Mouse (Mus musculus): Measurements from ENCODE around the gene Lmntd1.
"Not testable (repeated sequence)": the region's sequence is repeated elsewhere in the genome, so short reads cannot be mapped to it uniquely, and the experiment has no call there.

Gene Lmntd1

DNA sequence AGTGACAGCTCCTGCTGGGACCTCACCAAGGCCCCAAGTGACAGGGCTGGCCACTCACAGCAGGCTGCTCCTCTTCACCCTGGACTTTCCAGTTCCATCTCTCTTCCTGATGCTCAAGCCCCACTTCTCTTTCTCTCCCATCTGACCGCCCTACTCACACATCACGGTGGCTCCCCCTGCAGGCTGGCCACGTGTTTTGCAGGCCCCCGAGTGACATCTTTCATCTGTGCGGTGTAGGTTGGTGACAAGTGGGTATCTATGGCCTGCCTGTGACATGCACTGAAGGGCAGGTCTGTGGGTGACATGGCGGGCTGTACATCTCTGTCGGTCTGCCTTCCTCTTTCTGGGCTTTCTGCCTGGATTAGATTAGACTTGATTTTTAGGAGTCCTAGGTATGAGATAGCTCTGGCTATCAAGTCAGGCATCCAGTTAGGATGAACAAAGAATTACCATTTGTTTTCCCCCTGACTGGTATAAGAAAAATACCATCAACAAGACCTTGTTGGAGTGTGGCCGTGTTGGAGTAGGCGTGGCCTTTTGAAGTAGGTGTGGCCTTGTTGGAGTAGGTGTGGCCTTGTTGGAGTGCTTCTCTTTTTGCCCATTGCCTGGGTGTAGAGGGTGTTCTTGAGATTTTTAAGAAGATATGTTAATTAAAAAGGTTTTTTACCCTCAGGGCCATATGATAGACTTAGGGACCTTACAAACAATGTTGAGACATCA, 265.8 kb downstream of the Lmntd1 start:
- in situ Hi-C loops (cut with MboI, MseI): loop anchor here (5.0 to 10.0 kb wide), 3 partner anchors 151 to 324 kb away; no protein-coding TSS in a partner anchor

GRCm38 (mm10) chr6:145347641-145348040, 266.5 kb downstream of the Lmntd1 start:
- in situ Hi-C loops (cut with MboI, MseI): loop anchor here (5.0 to 10.0 kb wide), 3 partner anchors 150 to 323 kb away; no protein-coding TSS in a partner anchor

GRCm38 (mm10) chr6:145346789-145347557, 267.1 kb downstream of the Lmntd1 start:
- in situ Hi-C loops (cut with MboI, MseI): loop anchor here (5.0 to 10.0 kb wide), 3 partner anchors 150 to 322 kb away; no protein-coding TSS in a partner anchor

DNA sequence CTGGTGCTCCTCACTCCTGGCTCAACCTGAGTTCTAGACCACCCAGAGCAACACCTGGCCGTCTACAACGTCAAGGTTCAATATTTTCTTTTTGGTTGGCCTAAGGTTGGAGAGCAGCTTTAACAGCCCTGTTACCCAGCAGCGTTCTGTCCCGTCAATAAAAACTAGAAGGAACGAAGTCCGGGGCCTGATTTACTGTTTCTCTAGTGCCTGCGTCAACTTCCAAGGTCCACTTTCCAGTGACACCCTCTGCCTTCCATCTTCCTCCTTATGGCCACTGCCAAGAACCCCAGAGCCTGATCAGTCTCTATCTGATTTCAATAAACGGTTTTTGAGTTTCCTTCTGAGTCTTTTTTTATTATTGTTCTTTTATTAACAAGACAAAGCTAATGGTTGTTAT, 267.8 kb downstream of the Lmntd1 start:
- in situ Hi-C loops (cut with MboI, MseI): loop anchor here (5.0 to 10.0 kb wide), 3 partner anchors 149 to 322 kb away; no protein-coding TSS in a partner anchor

DNA sequence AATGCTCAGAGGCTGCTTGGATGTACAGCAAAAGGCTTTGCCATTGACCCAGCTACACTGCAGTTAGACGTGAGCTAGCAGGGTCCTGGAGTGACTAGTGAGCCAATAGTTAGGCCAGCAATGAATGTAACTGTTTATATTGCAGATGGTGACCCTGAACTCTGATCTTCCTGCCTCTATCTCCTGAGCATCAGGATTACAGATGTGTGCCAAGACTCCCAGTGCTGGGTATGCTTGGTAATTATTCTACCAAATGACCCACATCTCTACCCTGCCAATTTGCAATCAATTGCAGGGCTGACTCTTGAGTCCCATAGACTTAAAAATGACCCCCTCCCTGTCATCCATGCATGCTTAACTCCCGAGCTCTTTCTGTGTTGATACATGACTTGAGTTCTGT, 269.4 kb downstream of the Lmntd1 start:
- in situ Hi-C loops (cut with MboI, MseI): loop anchor here (5.0 to 10.0 kb wide), 5 partner anchors 37 to 320 kb away; partner anchors contain the start of gene Kras (in 2 of the 2)

- in situ Hi-C loops (cut with MboI, MseI): loop anchor here (5.0 to 10.0 kb wide), 4 partner anchors 36 to 319 kb away; partner anchors contain the start of gene Kras (in 2 of the 2)
Observed at GRCm38 (mm10) chr6:145343457-145343856, 270.7 kb downstream of the Lmntd1 start.

DNA sequence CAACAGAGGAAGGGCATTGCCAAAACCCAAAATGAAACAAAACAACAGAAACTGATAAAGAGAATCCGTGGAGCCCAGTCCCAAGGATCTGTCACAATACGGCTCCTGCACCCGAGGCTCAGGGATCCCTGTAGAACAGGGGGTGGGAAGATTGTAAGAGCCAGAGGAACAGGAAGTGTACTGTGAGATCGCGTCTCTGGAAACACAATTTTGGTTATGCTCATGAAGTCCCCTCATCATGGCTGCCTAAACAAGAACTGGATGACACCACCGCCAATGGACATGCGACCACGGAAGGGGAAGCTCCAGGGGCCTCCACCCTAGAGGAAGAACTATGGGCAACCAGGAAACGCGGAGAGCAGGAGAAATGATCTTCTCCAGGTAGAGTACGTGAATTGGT, 271.3 kb downstream of the Lmntd1 start:
- in situ Hi-C loops (cut with MboI, MseI): loop anchor here (5.0 to 10.0 kb wide), 4 partner anchors 36 to 318 kb away; partner anchors contain the start of gene Kras (in 2 of the 2)

DNA sequence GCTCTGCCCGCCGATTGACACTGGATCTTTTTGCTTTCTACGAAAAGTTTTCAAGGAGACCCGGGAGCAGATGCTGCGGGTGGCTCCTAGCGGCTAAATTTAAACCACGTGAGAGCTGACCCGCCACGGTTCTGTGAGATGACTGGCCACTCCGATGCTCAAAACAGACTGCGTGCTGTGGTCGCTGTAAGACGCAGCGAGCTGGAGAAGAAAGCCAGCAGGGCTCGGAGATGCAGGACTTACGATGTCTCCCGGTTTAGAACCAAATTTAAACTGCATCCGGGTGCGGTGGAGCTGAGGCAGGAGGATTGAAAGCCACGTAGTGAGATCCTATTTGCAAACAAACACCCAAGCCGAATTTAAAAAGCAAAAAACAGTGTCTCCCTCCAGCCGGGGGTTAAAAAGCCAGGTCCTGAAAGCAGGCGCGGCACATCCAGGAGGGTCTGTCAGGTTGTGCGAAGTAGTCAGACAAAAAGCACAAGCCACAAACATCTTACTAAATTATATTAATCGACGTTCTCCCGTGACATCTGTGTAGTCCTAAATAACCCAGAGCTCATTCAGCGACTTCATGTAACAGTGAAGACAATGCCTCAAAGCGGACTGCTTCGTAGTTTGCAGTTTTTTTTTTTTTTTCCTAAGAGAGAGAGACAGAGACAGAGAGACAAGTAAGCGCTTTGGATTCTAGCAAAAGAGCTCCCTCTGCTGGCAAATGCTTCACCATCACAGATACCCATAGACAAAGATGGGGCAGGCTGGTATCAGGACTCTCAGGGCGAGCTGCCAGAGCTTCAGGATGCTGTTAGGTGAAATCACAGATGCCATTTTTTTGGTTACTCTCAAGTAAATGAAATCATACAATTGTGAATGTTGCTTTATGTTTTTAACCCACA, 272.6 kb downstream of the Lmntd1 start:
- in situ Hi-C loops (cut with MboI, MseI): loop anchor here (5.0 to 10.0 kb wide), 4 partner anchors 34 to 317 kb away; partner anchors contain the start of gene Kras (in 2 of the 2)

DNA sequence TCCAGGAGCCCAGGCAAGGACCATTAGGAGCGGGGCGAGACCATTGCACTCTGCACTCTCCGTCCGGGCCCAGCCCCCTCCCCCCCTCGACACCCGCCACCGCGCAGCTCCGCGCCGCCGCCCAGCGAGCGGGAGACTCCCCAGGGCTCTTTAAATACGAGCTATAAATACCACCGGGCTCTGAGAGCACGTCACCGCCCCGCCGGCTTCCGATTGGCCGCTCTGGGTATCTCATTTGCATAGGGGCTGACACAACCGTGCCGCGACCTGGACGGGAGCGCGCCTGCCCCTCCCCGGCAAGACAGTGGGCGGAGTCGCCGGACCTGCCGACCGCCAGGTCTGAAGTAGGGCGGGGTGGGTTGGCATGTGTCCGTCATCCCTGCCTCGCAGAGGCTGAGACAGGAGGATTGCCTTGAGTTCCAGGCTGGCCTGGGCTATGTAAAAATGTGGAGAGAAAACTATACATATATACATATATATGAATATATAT, 273.4 kb downstream of the Lmntd1 start:
- in situ Hi-C loops (cut with MboI, MseI): loop anchor here (5.0 to 10.0 kb wide), 4 partner anchors 33 to 316 kb away; partner anchors contain the start of gene Kras (in 2 of the 2)

DNA sequence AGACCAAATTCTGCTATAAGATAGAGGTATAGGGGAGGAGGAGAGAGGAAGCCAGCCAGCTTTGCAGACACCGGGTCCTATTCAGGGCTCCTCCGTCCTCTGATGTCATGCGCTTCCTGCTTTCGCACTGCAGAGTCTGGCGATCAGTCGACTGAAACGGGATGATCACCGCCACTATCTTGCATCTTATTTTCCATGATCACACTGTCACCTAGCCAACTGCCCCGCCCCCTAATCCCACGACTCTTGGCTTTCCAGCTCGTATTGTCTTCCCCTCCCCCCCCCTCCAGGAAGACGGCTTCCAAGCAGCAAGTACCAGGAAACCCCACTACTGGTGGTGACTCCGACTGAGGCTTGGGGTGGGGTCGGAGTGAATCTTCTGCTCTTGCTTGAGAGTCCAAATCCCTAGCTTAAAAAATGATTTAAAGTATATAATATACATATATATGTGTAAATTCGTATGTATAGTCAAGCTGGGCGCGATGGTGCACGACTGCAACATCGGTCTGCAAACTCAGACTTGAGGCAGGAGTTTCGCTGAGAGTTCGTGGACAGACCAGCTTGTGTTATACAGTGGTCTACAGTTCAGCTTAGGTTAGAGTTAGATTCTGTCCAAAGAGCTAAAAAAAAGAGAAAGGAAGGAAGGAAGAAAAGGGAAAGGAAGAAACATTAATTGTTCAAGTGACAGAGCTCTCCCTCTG, 274.0 kb downstream of the Lmntd1 start:
- in situ Hi-C loops (cut with MboI, MseI): loop anchor here (5.0 to 10.0 kb wide), 4 partner anchors 33 to 315 kb away; partner anchors contain the start of gene Kras (in 2 of the 2)

- in situ Hi-C loops (cut with MboI, MseI): no loop called here
Observed at GRCm38 (mm10) chr6:145338571-145339294, 275.4 kb downstream of the Lmntd1 start.

GRCm38 (mm10) chr6:145337521-145337920, 276.6 kb downstream of the Lmntd1 start:
- in situ Hi-C loops (cut with MboI, MseI): not testable (repeated sequence)

GRCm38 (mm10) chr6:145335876-145336768, 278.0 kb downstream of the Lmntd1 start:
- in situ Hi-C loops (cut with MboI, MseI): no loop called here

DNA sequence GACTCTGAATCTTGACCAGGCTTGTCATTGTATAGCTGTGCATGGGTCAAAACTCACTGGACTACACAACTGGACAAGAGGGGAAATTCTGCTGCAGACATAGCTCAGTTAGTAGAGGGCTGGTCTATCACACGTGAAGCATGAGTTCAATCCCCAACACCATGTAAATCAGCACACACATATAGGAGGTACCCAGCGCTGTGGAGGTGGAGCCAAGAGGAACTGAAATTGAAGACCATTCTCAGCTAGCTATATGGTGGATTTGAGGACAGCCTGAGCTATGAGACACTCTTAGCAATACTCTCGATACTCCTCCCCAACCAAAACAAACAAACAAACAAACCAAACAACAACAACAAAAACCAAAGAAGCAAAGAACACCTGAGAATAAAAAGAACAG, 279.9 kb downstream of the Lmntd1 start:
- in situ Hi-C loops (cut with MboI, MseI): no loop called here

DNA sequence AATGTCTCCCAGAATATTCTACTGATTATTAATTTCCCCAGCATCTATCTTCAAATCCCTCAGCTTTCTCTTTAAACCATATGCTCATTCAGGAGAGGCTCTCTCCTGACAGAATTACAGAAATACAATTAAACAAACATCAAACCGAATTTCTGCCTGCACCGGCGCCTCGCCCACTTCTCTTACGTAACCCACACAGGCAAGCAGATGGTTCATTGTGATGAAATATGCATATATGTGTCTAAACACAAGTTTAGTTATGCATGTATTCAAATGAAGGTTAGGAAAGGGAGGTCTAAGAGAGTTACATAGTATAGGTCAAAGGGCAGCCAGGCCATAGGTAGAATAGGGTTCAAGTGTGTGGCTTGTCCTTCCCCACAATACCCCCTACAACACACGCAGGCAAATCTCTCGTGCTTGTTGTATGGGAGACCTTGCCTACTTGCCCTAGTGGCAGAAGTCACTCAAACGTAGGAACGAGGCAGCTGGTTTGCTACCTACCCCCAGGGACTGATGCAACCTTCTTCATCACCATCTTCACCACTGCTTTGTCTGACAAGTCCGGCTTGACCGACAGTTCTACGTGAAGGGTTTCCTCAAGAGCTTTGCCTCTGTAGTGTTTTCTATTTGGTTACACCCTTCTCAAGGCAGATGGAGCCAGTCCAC, 287.8 kb downstream of the Lmntd1 start:
- in situ Hi-C loops (cut with MboI, MseI): no loop called here

DNA sequence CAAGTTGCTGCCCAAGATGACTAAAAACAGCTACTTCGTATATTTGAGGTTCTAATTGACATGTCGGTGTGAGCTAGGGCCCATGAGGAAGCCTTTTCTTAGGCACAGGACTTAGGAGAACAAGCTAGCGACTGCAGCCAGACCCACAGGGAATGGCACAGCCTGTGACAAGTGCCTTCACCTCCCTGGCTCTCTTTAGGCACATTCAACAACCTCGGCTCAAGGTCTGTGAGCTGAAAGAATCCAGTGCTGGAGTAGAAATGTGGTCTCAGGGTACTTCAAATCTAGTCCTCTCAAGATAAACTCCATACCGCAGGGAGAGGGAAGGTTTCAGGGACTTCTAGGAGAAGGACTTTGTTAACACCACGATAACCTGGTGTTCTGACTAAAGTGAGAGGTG, 289.0 kb downstream of the Lmntd1 start:
- in situ Hi-C loops (cut with MboI, MseI): no loop called here

DNA sequence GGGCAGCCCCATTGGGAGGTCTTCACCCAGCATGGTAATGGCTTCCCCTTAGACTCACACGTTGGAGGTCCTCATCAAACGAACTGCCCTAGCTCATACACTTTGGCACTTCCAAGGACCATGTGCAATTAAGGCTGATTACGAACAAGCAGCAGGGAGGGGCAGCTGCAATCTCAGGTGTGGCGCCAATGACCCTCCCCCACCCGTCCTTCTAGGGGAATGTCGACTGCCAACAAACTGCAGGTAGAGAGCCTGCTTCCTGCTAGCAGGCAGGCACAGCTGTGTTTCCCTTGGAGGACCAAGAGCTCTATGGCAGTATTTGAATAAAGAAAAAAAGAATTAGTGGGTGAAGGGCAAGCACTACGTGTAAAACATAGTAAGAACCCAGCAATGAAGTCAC, 289.6 kb downstream of the Lmntd1 start:
- in situ Hi-C loops (cut with MboI, MseI): loop anchor here in 1 of 2 experiments (25.0 kb wide), 1 partner anchor 1413 kb away; no protein-coding TSS in a partner anchor

DNA sequence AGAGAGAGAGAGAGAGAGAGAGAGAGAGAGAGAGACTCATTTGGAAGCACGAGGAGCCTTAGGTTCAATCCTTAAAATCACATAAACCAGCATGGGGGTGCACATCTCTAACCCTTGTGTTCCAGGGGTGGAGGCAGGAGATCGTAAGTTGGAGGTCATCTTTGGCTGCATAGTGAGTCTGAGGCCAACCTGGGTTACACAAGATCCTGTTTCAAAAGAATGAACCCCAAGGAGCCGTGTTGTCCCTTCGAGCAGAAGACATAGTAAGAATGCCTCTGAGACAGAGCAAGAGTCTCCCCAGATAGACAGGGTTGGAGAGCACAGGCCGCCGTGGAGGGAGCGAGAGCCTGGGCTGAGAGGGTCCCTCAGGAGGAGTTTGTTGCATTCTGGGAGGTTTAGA, 291.9 kb downstream of the Lmntd1 start:
- in situ Hi-C loops (cut with MboI, MseI): loop anchor here in 1 of 2 experiments (25.0 kb wide), 1 partner anchor 1415 kb away; no protein-coding TSS in a partner anchor

All from T-helper 17 cell (primary cell).